Mouse (Mus musculus): ENCODE measurements around the gene Nfkbie.

- no peak for TF ChIP-seq CTCF (conservative IDR thresholded peaks at IDR 0.05; ENCODE audit: low read length)
- TF ChIP-seq NANOG (IDR thresholded peaks at IDR 0.05; ENCODE audit: borderline replicate concordance, low read length) = no peak
Observed at GRCm38 (mm10) chr17:45530346-45530782, 25.1 kb upstream of the Nfkbie start.
